Mouse (Mus musculus): ENCODE results near the gene Slc30a7.
A peak's percentile ranks its signal among the peaks of the same experiment; 100 is the strongest.

Gene Slc30a7

GRCm38 (mm10) chr3:115992103-115992502, 15.1 kb downstream of the Slc30a7 start:
- DNase-seq (ENCODE audit: low read depth, low spot score), result no peak

- no peak for DNase-seq (ENCODE audit: low read depth, low spot score)
Observed at GRCm38 (mm10) chr3:115985183-115985892, 21.9 kb downstream of the Slc30a7 start.

GRCm38 (mm10) chr3:115984653-115985052, 22.6 kb downstream of the Slc30a7 start:
- DNase-seq (ENCODE audit: low read depth, low spot score), result no peak

GRCm38 (mm10) chr3:115983217-115983616, 24.0 kb downstream of the Slc30a7 start:
- DNase-seq (ENCODE audit: low read depth, low spot score), result no peak

- peak; percentile 17 for DNase-seq (ENCODE audit: low read depth, low spot score)
Observed at GRCm38 (mm10) chr3:115979000-115979399, 28.2 kb downstream of the Slc30a7 start.

GRCm38 (mm10) chr3:115974995-115975394, 32.2 kb downstream of the Slc30a7 start:
- no peak for DNase-seq (ENCODE audit: low read depth, low spot score)

- no peak for DNase-seq (ENCODE audit: low read depth, low spot score)
Observed at GRCm38 (mm10) chr3:115974228-115974627, 33.0 kb downstream of the Slc30a7 start.

- DNase-seq (ENCODE audit: low read depth, low spot score), result no peak
Observed at GRCm38 (mm10) chr3:115971891-115972646, 35.1 kb downstream of the Slc30a7 start.

GRCm38 (mm10) chr3:115971045-115971785, 36.0 kb downstream of the Slc30a7 start:
- no peak for DNase-seq (ENCODE audit: low read depth, low spot score)

- no peak for DNase-seq (ENCODE audit: low read depth, low spot score)
Observed at GRCm38 (mm10) chr3:115968745-115969530, 38.3 kb downstream of the Slc30a7 start.

GRCm38 (mm10) chr3:115964071-115964470, 43.1 kb downstream of the Slc30a7 start:
- DNase-seq (ENCODE audit: low read depth, low spot score), result no peak

- DNase-seq (ENCODE audit: low read depth, low spot score), result no peak
Observed at GRCm38 (mm10) chr3:115963597-115963996, 43.6 kb downstream of the Slc30a7 start.

GRCm38 (mm10) chr3:115962028-115962415, 45.2 kb downstream of the Slc30a7 start:
- no peak for DNase-seq (ENCODE audit: low read depth, low spot score)

- DNase-seq (ENCODE audit: low read depth, low spot score), result no peak
Observed at GRCm38 (mm10) chr3:115961311-115962027, 45.7 kb downstream of the Slc30a7 start.

GRCm38 (mm10) chr3:115957223-115957622, 50.0 kb downstream of the Slc30a7 start:
- DNase-seq (ENCODE audit: low read depth, low spot score), result no peak

GRCm38 (mm10) chr3:115953088-115953487, 54.1 kb downstream of the Slc30a7 start:
- no peak for DNase-seq (ENCODE audit: low read depth, low spot score)

- no peak for DNase-seq (ENCODE audit: low read depth, low spot score)
Observed at GRCm38 (mm10) chr3:115952356-115952755, 54.9 kb downstream of the Slc30a7 start.

GRCm38 (mm10) chr3:115951221-115951620, 56.0 kb downstream of the Slc30a7 start:
- DNase-seq (ENCODE audit: low read depth, low spot score), result no peak

- DNase-seq (ENCODE audit: low read depth, low spot score), result no peak
Observed at GRCm38 (mm10) chr3:115949921-115950877, 57.0 kb downstream of the Slc30a7 start.
